Mouse (Mus musculus): ENCODE data around the gene Car1. TPM values are rescaled to one million over a fixed set of nuclear protein-coding genes. Genes with fewer than 3 reads are reported as not detected.
A peak's percentile ranks its signal among the peaks of the same experiment; 100 is the strongest.

Gene Car1
- polyA plus RNA-seq (2011; ENCODE audit: insufficient read depth, insufficient read length, low replicate concordance, missing spikeins) = 129 and 259 TPM in 2 replicates

GRCm38 (mm10) chr3:14808211-14808610 is at the start of gene Car1:
Car1 (minus strand) TSS chr3:14808368.
- TF ChIP-seq POLR2A (IDR thresholded peaks at IDR 0.05; ENCODE audit: borderline replicate concordance, control insufficient read depth, low read depth, low read length) = no peak
- TF ChIP-seq CTCF (IDR thresholded peaks at IDR 0.05; ENCODE audit: control insufficient read depth, insufficient read depth, low read length) = no peak
- 74% methylated on average over 1 of the region's 1 CpGs for WGBS

GRCm38 (mm10) chr3:14857874-14858273 is 49.7 kb upstream of the Car1 start:
- Histone ChIP-seq H3K4me3 (replicated peaks; ENCODE audit: control insufficient read depth, low read depth, low read length) (no peak overlapping the region), H3K4me1 (ENCODE audit: control insufficient read depth, insufficient read depth, low read length) (no peaks in the 10 kb centered on the region), H3K27ac (ENCODE audit: control insufficient read depth, insufficient read depth, low read depth, low read length, poor library complexity) (no peak overlapping the region)
- TF ChIP-seq CTCF (IDR thresholded peaks at IDR 0.05; ENCODE audit: control insufficient read depth, insufficient read depth, low read length) (no peak), POLR2A (IDR thresholded peaks at IDR 0.05; ENCODE audit: borderline replicate concordance, control insufficient read depth, low read depth, low read length) (no peak)
- 78% methylated on average over 3 of the region's 3 CpGs for WGBS

More at GRCm38 (mm10) chr3:14808211-14808610, at the start of gene Car1:
- Histone ChIP-seq H3K4me1 (ENCODE audit: control insufficient read depth, insufficient read depth, low read length) (no peaks in the 10 kb centered on the region), H3K27ac (ENCODE audit: control insufficient read depth, insufficient read depth, low read depth, low read length, poor library complexity) (no peak within 1 kb of the TSS), H3K4me3 (replicated peaks; ENCODE audit: control insufficient read depth, low read depth, low read length) (peak within 1 kb of the TSS; percentile 36)

- TF ChIP-seq CTCF (IDR thresholded peaks at IDR 0.05; ENCODE audit: control insufficient read depth, insufficient read depth, low read length) = no peak
- TF ChIP-seq POLR2A (IDR thresholded peaks at IDR 0.05; ENCODE audit: borderline replicate concordance, control insufficient read depth, low read depth, low read length) = no peak
- 63% methylated on average over 1 of the region's 1 CpGs for WGBS
- Histone ChIP-seq H3K4me1 (ENCODE audit: control insufficient read depth, insufficient read depth, low read length) (no peaks in the 10 kb centered on the region), H3K4me3 (replicated peaks; ENCODE audit: control insufficient read depth, low read depth, low read length) (no peak overlapping the region), H3K27ac (ENCODE audit: control insufficient read depth, insufficient read depth, low read depth, low read length, poor library complexity) (no peak overlapping the region)
Measured at GRCm38 (mm10) chr3:14854446-14854845, 46.3 kb upstream of the Car1 start.

- no peak overlapping the region for H3K27ac ChIP-seq (ENCODE audit: control insufficient read depth, insufficient read depth, low read depth, low read length, poor library complexity)
- 84% methylated on average over 5 of the region's 5 CpGs for WGBS
- no peak overlapping the region for H3K4me3 ChIP-seq (replicated peaks; ENCODE audit: control insufficient read depth, low read depth, low read length)
- H3K4me1 ChIP-seq (ENCODE audit: control insufficient read depth, insufficient read depth, low read length) = no peaks in the 10 kb centered on the region
- no peak for TF ChIP-seq CTCF (IDR thresholded peaks at IDR 0.05; ENCODE audit: control insufficient read depth, insufficient read depth, low read length)
Measured at GRCm38 (mm10) chr3:14853966-14854365, 45.8 kb upstream of the Car1 start.

- 89% methylated on average over 2 of the region's 2 CpGs for WGBS
- H3K4me3 ChIP-seq (replicated peaks; ENCODE audit: control insufficient read depth, low read depth, low read length) = no peak overlapping the region
- TF ChIP-seq CTCF (IDR thresholded peaks at IDR 0.05; ENCODE audit: control insufficient read depth, insufficient read depth, low read length) (no peak), POLR2A (IDR thresholded peaks at IDR 0.05; ENCODE audit: borderline replicate concordance, control insufficient read depth, low read depth, low read length) (no peak)
- no peaks in the 10 kb centered on the region for H3K4me1 ChIP-seq (ENCODE audit: control insufficient read depth, insufficient read depth, low read length)
- H3K27ac ChIP-seq (ENCODE audit: control insufficient read depth, insufficient read depth, low read depth, low read length, poor library complexity) = no peak overlapping the region
Measured at GRCm38 (mm10) chr3:14848587-14849254, 40.6 kb upstream of the Car1 start.

GRCm38 (mm10) chr3:14839466-14840118 is 31.4 kb upstream of the Car1 start:
- WGBS = 75% methylated on average over 3 of the region's 3 CpGs
- Histone ChIP-seq H3K4me3 (replicated peaks; ENCODE audit: control insufficient read depth, low read depth, low read length) (no peak overlapping the region), H3K27ac (ENCODE audit: control insufficient read depth, insufficient read depth, low read depth, low read length, poor library complexity) (no peak overlapping the region), H3K4me1 (ENCODE audit: control insufficient read depth, insufficient read depth, low read length) (no peaks in the 10 kb centered on the region)
- no peak for TF ChIP-seq POLR2A (IDR thresholded peaks at IDR 0.05; ENCODE audit: borderline replicate concordance, control insufficient read depth, low read depth, low read length)
- TF ChIP-seq CTCF (IDR thresholded peaks at IDR 0.05; ENCODE audit: control insufficient read depth, insufficient read depth, low read length) = no peak

GRCm38 (mm10) chr3:14838936-14839335 is 30.8 kb upstream of the Car1 start:
- TF ChIP-seq CTCF (IDR thresholded peaks at IDR 0.05; ENCODE audit: control insufficient read depth, insufficient read depth, low read length) (no peak), POLR2A (IDR thresholded peaks at IDR 0.05; ENCODE audit: borderline replicate concordance, control insufficient read depth, low read depth, low read length) (no peak)

GRCm38 (mm10) chr3:14832766-14833165 is 24.6 kb upstream of the Car1 start:
- Histone ChIP-seq H3K4me3 (replicated peaks; ENCODE audit: control insufficient read depth, low read depth, low read length) (no peak overlapping the region), H3K27ac (ENCODE audit: control insufficient read depth, insufficient read depth, low read depth, low read length, poor library complexity) (no peak overlapping the region), H3K4me1 (ENCODE audit: control insufficient read depth, insufficient read depth, low read length) (no peaks in the 10 kb centered on the region)
- TF ChIP-seq POLR2A (IDR thresholded peaks at IDR 0.05; ENCODE audit: borderline replicate concordance, control insufficient read depth, low read depth, low read length) = no peak
- no peak for TF ChIP-seq CTCF (IDR thresholded peaks at IDR 0.05; ENCODE audit: control insufficient read depth, insufficient read depth, low read length)

More at GRCm38 (mm10) chr3:14838936-14839335, 30.8 kb upstream of the Car1 start:
- Histone ChIP-seq H3K27ac (ENCODE audit: control insufficient read depth, insufficient read depth, low read depth, low read length, poor library complexity) (no peak overlapping the region), H3K4me1 (ENCODE audit: control insufficient read depth, insufficient read depth, low read length) (no peaks in the 10 kb centered on the region), H3K4me3 (replicated peaks; ENCODE audit: control insufficient read depth, low read depth, low read length) (no peak overlapping the region)
- WGBS = 86% methylated on average over 1 of the region's 1 CpGs
